Mouse (Mus musculus) testis, adult 2 months (tissue): ENCODE data around the gene Cpeb2.

ENCODE experiments used
- CTCF ChIP-seq: fragments of 200-500 bp; IDR thresholded peaks from 2 replicates; pipeline ENCODE4 v1.5.1; 2012; ENCODE audit warnings: low read depth, mild to moderate bottlenecking, inconsistent platforms, low read length, moderate library complexity; ENCODE audit not compliant: control insufficient read depth, insufficient read depth, insufficient replicate concordance
- POLR2A ChIP-seq: fragments of 200-500 bp; IDR thresholded peaks from 2 replicates; pipeline ENCODE4 v1.6.1; 2012; ENCODE audit warnings: low read depth, mild to moderate bottlenecking, inconsistent platforms, low read length, moderate library complexity; ENCODE audit not compliant: control insufficient read depth

DNA sequence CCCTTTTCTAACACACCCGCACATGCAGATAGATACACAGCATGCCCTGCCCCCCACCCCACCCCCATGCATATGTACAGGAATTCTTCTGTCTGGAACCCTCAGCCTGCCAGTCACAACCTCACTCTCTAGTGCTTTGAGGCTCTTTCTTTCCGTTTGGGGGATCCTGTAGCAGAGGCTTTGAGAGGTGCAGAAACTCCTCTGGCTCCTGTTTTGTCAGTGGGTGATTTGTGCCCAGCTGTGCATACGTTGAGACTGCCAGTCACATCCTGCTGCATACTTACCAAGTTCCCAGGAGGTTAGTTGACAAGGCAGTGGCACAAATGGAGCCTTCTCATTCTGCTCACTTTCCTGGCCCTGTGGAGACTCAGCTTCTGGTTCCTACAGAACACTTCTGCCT is 68.0 kb downstream of the Cpeb2 start:
- TF ChIP-seq CTCF (no peak), POLR2A (no peak)
